Mouse (Mus musculus): ENCODE data around the gene B3galt4. TPM values are rescaled to one million over a fixed set of nuclear protein-coding genes. Genes with fewer than 3 reads are reported as not detected.
A peak's percentile ranks its signal among the peaks of the same experiment; 100 is the strongest.
"Not testable (repeated sequence)": the region's sequence is repeated elsewhere in the genome, so short reads cannot be mapped to it uniquely, and the experiment has no call there.

Gene B3galt4
- polyA plus RNA-seq, 1 experiment from 2014 or later, result 15.8 TPM

GRCm38 (mm10) chr17:33968927-33969326 is 17.6 kb upstream of the B3galt4 start:
- peak; percentile 67 for DNase-seq (ENCODE audit: low spot score)

- DNase-seq (ENCODE audit: low spot score), result peak; percentile 87
Observed at GRCm38 (mm10) chr17:33968489-33968888, 17.2 kb upstream of the B3galt4 start.

- no peak for DNase-seq (ENCODE audit: low spot score)
Observed at GRCm38 (mm10) chr17:33965846-33966550, 14.7 kb upstream of the B3galt4 start.

- DNase-seq (ENCODE audit: low spot score), result no peak
Observed at GRCm38 (mm10) chr17:33965082-33965845, 14.0 kb upstream of the B3galt4 start.

GRCm38 (mm10) chr17:33962876-33963275 is 11.6 kb upstream of the B3galt4 start:
- no peak for DNase-seq (ENCODE audit: low spot score)

- DNase-seq (ENCODE audit: low spot score), result no peak
Observed at GRCm38 (mm10) chr17:33959948-33960347, 8.7 kb upstream of the B3galt4 start.

GRCm38 (mm10) chr17:33959135-33959534 is 7.8 kb upstream of the B3galt4 start:
- no peak for DNase-seq (ENCODE audit: low spot score)

- no peak for DNase-seq (ENCODE audit: low spot score)
Observed at GRCm38 (mm10) chr17:33958451-33958850, 7.2 kb upstream of the B3galt4 start.

GRCm38 (mm10) chr17:33957493-33957892 is 6.2 kb upstream of the B3galt4 start:
- no peak for DNase-seq (ENCODE audit: low spot score)

- no peak for DNase-seq (ENCODE audit: low spot score)
Observed at GRCm38 (mm10) chr17:33956336-33956735, 5.0 kb upstream of the B3galt4 start.

GRCm38 (mm10) chr17:33955555-33956214 is 4.4 kb upstream of the B3galt4 start, which contains the start of the genes Vps52 and Rps18:
Gene Vps52, plus strand, starts transcription at chr17:33955812.
Gene Rps18, minus strand, starts transcription at chr17:33956001.
- peak; percentile 98 for DNase-seq (ENCODE audit: low spot score)

GRCm38 (mm10) chr17:33954646-33955554 is 3.6 kb upstream of the B3galt4 start:
- no peak for DNase-seq (ENCODE audit: low spot score)

GRCm38 (mm10) chr17:33953961-33954565 is 2.8 kb upstream of the B3galt4 start:
- no peak for DNase-seq (ENCODE audit: low spot score)

- no peak for DNase-seq (ENCODE audit: low spot score)
Observed at GRCm38 (mm10) chr17:33953310-33953709, 2.0 kb upstream of the B3galt4 start.

GRCm38 (mm10) chr17:33952879-33953278 is 1.6 kb upstream of the B3galt4 start:
- no peak for DNase-seq (ENCODE audit: low spot score)

- not testable (repeated sequence) for DNase-seq (ENCODE audit: low spot score)
Observed at GRCm38 (mm10) chr17:33952015-33952414, 727 bp upstream of the B3galt4 start.

- DNase-seq (ENCODE audit: low spot score), result no peak
Observed at GRCm38 (mm10) chr17:33950131-33950625, 1.1 kb downstream of the B3galt4 start.

GRCm38 (mm10) chr17:33948905-33949537 is 2.3 kb downstream of the B3galt4 start:
- no peak for DNase-seq (ENCODE audit: low spot score)

- DNase-seq (ENCODE audit: low spot score), result no peak
Observed at GRCm38 (mm10) chr17:33948090-33948904, 3.0 kb downstream of the B3galt4 start.

All from thymus, postnatal 0 days (tissue).